Mouse (Mus musculus): ENCODE results near the gene Hsp90aa1.

GRCm38 (mm10) chr12:110725051-110725450 lies 22.5 kb upstream of the Hsp90aa1 start:
- TF ChIP-seq CTCF (IDR thresholded peaks at IDR 0.05; ENCODE audit: low read depth, low read length) (no peak), POLR2A (IDR thresholded peaks at IDR 0.05; ENCODE audit: insufficient read depth, low read length) (no peak)

All from ES-Bruce4 (cell line).